Comparison of ENCODE assay signal across 21 mouse cellular contexts in the genomic region with DNA sequence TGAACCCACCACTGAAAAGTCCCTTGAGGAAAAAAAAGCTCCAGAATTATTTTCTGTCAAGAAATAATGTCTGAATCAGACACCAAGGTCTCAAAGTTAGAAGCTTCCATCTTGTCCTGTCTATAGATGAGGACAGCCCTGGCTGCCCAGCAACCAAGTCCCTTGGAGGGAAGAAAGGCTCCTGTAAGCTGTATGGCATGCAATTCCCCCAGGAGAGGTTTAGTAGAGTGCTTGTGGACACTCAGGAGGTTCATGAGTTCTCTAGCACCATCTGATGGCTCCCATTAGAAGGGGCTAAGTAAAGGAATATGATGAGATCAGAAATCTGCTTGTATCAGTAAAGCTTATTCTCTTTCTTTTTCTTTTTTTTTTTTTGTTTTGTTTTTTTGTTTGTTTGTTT. TPM values are rescaled to one million over a fixed set of nuclear protein-coding genes. Genes with fewer than 3 reads are reported as not detected.
"Had no signal": no experiment of that assay in that cellular context is flagged by ENCODE, and none has a peak within 500 bp of the region (broad histone marks: within the 10 kb centered on the region; RNA-seq: fewer than 3 reads in every experiment).

No protein-coding gene starts in this region.

- H3K27ac ChIP-seq: liver, embryonic 13.5 days; liver, embryonic 15.5 days; lung, embryonic 15.5 days; macrophage; midbrain, embryonic 13.5 days; midbrain, embryonic 15.5 days; neural tube, embryonic 12.5 days; stomach, embryonic 15.5 days had no signal

- H3K4me3 ChIP-seq: liver, embryonic 13.5 days; liver, embryonic 15.5 days; lung, embryonic 15.5 days; megakaryocyte, embryonic 14.5 days; midbrain, embryonic 13.5 days; midbrain, embryonic 15.5 days; neural tube, embryonic 12.5 days; stomach, embryonic 15.5 days had no signal

- DNase-seq: liver, embryonic 13.5 days; liver, postnatal 0 days; lung, adult 2 months; lung, postnatal 14 days; lung, postnatal 36 days; right cerebral cortex, postnatal 14 days; thymus, adult 18-20 months; thymus, postnatal 14 days had no signal

- H3K4me1 ChIP-seq: liver, embryonic 13.5 days; liver, embryonic 15.5 days; lung, embryonic 15.5 days; midbrain, embryonic 13.5 days; midbrain, embryonic 15.5 days; neural tube, embryonic 12.5 days; stomach, embryonic 15.5 days had no signal

- ATAC-seq: liver, postnatal 0 days; lung, postnatal 0 days; midbrain, embryonic 13.5 days; midbrain, embryonic 15.5 days had no signal

- H3K36me3 ChIP-seq: liver, embryonic 13.5 days; liver, embryonic 15.5 days; lung, embryonic 15.5 days; midbrain, embryonic 13.5 days; midbrain, embryonic 15.5 days; neural tube, embryonic 12.5 days; stomach, embryonic 15.5 days had no signal

- H3K9ac ChIP-seq: liver, embryonic 13.5 days; liver, embryonic 15.5 days; liver, postnatal 0 days; lung, embryonic 15.5 days; midbrain, embryonic 13.5 days; midbrain, embryonic 15.5 days; neural tube, embryonic 12.5 days; stomach, embryonic 15.5 days had no signal

- H3K9me3 ChIP-seq: liver, embryonic 13.5 days; liver, embryonic 15.5 days; lung, embryonic 15.5 days; megakaryocyte, embryonic 14.5 days; midbrain, embryonic 13.5 days; midbrain, embryonic 15.5 days; neural tube, embryonic 12.5 days; stomach, embryonic 15.5 days had no signal

- H3K4me2 ChIP-seq: liver, embryonic 13.5 days; liver, embryonic 15.5 days; lung, embryonic 15.5 days; midbrain, embryonic 11.5 days; midbrain, embryonic 13.5 days; midbrain, embryonic 15.5 days; neural tube, embryonic 12.5 days; stomach, embryonic 15.5 days had no signal

- H3K27me3 ChIP-seq: liver, embryonic 13.5 days; liver, embryonic 15.5 days; lung, embryonic 15.5 days; megakaryocyte, embryonic 14.5 days; neural tube, embryonic 12.5 days; stomach, embryonic 15.5 days had no signal

RNA-seq across cellular contexts. Expression of gene Ankrd22, which starts 3.3 kb away (rescaled TPM):
- total RNA-seq: midbrain, postnatal 0 days; monocyte, adult 5-6 weeks had no signal
- polyA plus RNA-seq: midbrain, embryonic 11.5 days; midbrain, embryonic 13.5 days; midbrain, postnatal 0 days; neural tube, embryonic 14.5 days had no signal
